Mouse (Mus musculus): ENCODE data around the gene Slc15a4.

GRCm38 (mm10) chr5:127592854-127593253, 39.8 kb downstream of the Slc15a4 start:
- no peak for TF ChIP-seq CTCF (IDR thresholded peaks at IDR 0.05; ENCODE audit: extremely low read depth, insufficient read length, insufficient replicate concordance, low read depth, low read length)
- no peak for TF ChIP-seq POLR2A (IDR thresholded peaks at IDR 0.05; ENCODE audit: low read depth, low read length)

Data from small intestine, adult 2 months (tissue).